Mouse (Mus musculus) embryonic fibroblast, embryonic 13.5 days (primary cell): Measurements from ENCODE around the gene Mipep. TPM values are rescaled to one million over a fixed set of nuclear protein-coding genes. Genes with fewer than 3 reads are reported as not detected.

Experiments used
- H3K27ac ChIP-seq: 2 replicates; pipeline ENCODE4 v1.5.1; 2012; ENCODE audit warnings: low read length, control low read depth, inconsistent platforms; ENCODE audit not compliant: insufficient read depth
- H3K4me1 ChIP-seq: 2 replicates; pipeline ENCODE4 v1.6.1; 2011; ENCODE audit warnings: low read length; ENCODE audit not compliant: control insufficient read depth, insufficient read depth
- H3K4me3 ChIP-seq: 2 replicates; pipeline ENCODE4 v1.5.1; 2011; ENCODE audit warnings: mild to moderate bottlenecking, control low read depth, low read length; ENCODE audit not compliant: insufficient read depth
- CTCF ChIP-seq: IDR thresholded peaks from 2 replicates; pipeline ENCODE4 v1.5.1; 2011; ENCODE audit warnings: mild to moderate bottlenecking, control low read depth, low read length, moderate library complexity, borderline replicate concordance; ENCODE audit not compliant: insufficient read depth
- POLR2A ChIP-seq: IDR thresholded peaks from 2 replicates; pipeline ENCODE4 v1.6.1; 2011; ENCODE audit warnings: low read depth, mild to moderate bottlenecking, control low read depth, low read length, moderate library complexity
- polyA plus RNA-seq: library from polyadenylated mRNA; stranded (reverse); fragments of >200 nt; gene quantifications from 2 replicates; pipeline ENCODE4 v1.2.4, GENCODE M21; 2011; ENCODE audit warnings: low read depth; ENCODE audit not compliant: missing spikeins, insufficient read length

Gene Mipep
- polyA plus RNA-seq, 1 experiment, result 9.6 TPM

DNA sequence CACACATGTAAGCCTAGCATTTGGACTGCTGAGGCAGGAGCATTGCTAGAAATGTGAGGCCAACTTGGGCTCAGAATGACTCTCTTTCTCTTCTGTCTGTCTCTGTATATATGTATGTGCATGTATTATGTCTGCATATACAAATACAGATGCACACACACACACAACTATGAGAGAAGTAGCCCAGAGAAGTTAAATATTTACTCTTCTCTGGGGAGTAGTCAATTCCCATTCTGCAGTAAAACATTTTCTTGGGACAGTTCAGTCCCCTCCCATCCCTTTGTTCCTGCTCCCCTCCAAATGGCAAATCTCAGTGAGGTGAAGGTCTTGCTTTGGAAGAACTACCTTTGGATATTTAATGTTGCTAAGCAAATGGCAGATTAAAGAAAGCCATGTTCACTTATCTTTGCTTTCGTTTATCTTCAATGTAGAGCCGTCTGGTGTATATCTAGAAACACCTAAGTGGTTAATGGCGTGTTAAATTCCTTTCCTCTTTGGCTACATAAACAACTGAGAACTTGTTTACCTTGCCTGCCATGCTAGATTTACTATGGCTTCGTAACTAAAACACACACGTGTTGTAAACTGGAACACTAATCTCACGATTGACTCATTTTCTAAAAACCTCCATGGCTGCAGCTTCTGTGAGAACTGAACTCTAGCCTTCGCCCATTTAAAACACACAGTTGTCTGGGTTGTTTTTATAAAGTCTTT is 72.0 kb downstream of the Mipep start:
- H3K4me3 ChIP-seq, result no peak overlapping the region
- no peaks in the 10 kb centered on the region for H3K4me1 ChIP-seq
- H3K27ac ChIP-seq, result no peak overlapping the region
- TF ChIP-seq POLR2A (no peak), CTCF (no peak)

DNA sequence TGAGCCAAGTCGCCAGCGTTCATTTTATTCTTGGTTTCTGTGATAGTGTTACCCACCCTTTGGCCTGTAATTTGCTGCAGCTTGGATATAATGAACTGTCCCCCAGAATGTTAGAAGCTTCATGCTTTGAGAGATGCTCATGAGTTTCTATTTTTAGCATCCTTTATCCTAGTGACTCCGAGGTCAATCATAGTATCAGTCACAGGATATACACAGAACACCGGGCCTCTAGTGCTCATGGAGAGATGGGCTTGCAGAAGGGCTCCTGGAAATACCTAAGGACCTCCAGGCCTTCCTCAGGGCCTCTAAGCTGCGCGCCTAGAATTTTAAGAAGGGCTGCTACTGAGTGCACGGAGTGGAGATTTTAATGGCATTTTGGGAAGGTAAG is 72.5 kb downstream of the Mipep start:
- no peak overlapping the region for H3K4me3 ChIP-seq
- TF ChIP-seq POLR2A (no peak), CTCF (no peak)
- no peak overlapping the region for H3K27ac ChIP-seq
- H3K4me1 ChIP-seq, result no peaks in the 10 kb centered on the region

DNA sequence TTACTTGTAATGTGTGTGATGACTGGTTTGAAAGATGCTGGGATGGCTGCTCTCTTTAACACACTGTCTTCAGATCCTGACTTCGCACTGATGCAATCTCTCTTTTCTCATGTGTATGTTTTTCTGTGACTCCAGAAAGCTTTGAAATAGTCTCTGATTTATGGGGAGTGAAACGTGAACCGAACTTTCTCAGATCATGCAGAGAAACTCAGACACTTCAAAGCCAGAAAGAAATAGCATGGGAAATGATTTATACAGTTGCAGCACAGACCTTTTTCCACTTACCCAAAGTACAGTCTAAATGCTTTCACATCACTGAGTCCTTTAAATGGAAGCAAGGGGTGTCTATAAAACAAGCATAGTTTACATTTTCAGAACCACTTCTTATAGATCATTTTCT is 79.0 kb downstream of the Mipep start:
- no peak overlapping the region for H3K27ac ChIP-seq
- H3K4me1 ChIP-seq, result no peaks in the 10 kb centered on the region
- no peak for TF ChIP-seq CTCF
- TF ChIP-seq POLR2A, result no peak
- H3K4me3 ChIP-seq, result no peak overlapping the region

DNA sequence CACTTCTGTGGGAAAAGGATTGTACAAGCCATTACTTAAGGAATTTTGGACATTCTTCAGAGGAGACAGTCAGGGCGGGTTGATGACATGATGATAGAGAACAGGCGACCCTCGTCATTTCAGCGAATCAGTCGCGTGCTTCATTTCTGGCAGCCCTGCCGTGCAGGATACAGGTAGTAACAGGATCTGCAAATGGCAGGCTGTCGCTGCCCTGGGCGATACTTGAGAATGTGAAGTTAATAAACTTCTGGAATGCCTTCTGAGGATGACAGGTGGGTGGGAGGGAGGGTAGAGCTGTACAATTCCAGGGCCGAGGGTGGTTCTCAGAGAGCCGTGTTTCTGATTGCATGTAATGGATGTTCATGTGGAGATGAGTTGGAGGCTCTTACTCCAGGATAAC is 82.0 kb downstream of the Mipep start:
- TF ChIP-seq POLR2A, result no peak
- TF ChIP-seq CTCF, result no peak
- no peak overlapping the region for H3K4me3 ChIP-seq
- no peak overlapping the region for H3K27ac ChIP-seq
- no peaks in the 10 kb centered on the region for H3K4me1 ChIP-seq

DNA sequence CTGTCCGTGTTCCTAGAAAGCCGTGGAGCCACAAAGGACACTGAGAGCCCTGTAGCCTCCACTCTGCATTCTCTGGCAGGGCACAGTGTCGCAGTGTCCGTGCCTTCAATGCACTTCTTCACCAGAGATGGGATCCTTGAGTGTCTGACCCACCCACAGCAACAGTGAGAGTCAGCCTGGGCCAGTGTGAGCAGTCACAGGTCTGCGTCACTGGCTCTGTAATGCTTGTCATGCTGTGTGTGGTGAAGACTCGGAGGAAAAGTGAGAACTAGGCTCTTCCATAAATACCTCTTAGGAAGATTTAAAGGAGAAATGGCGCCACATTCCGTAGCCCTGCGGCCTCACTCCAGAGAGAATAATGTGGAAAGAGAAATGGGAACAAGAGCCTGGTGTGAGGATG is 84.0 kb downstream of the Mipep start:
- no peak overlapping the region for H3K4me3 ChIP-seq
- no peaks in the 10 kb centered on the region for H3K4me1 ChIP-seq
- TF ChIP-seq CTCF (no peak), POLR2A (no peak)
- H3K27ac ChIP-seq, result no peak overlapping the region

DNA sequence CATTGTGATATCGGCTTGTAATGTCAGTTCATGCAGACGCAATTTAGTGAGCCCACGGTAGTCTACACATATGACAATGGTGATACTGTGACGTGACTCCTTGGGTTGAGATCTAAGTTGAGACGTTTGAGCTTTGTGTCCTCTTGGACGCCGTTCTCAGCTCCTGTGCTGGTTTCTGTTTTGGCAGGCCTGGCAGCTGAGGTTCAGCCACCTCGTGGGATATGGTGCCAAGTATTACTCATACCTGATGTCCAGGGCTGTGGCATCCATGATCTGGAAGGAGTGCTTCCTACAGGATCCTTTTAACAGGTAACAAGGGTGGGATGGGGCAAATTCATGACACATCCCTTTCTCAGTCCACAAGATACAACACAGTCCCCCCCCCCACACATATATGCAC is 87.5 kb downstream of the Mipep start:
- H3K27ac ChIP-seq, result no peak overlapping the region
- H3K4me3 ChIP-seq, result no peak overlapping the region
- no peaks in the 10 kb centered on the region for H3K4me1 ChIP-seq
- TF ChIP-seq POLR2A (no peak), CTCF (no peak)

DNA sequence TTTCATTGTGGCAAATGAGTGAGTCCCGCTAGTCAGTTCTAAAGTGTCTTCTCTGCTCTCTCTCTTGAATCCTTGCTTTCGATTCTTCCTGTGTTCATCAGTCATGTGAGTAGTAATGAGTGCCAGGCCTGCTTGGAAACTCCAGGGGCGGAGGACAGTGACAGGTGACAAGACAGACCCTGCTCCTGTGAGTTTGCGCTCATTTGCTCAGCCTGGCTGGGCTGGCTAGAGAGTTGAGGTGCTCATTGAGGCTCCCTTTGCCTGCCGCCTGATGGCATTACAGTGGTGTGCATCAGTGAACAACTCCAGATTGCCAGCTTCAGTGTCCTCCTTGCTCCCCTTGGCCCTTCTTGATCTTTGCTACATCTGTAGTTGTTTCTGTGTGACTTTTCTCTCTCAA is 97.7 kb downstream of the Mipep start:
- H3K27ac ChIP-seq, result no peak overlapping the region
- no peaks in the 10 kb centered on the region; the same call in 1 of the 2 replicates for H3K4me1 ChIP-seq
- TF ChIP-seq CTCF (no peak), POLR2A (no peak)
- H3K4me3 ChIP-seq, result no peak overlapping the region

DNA sequence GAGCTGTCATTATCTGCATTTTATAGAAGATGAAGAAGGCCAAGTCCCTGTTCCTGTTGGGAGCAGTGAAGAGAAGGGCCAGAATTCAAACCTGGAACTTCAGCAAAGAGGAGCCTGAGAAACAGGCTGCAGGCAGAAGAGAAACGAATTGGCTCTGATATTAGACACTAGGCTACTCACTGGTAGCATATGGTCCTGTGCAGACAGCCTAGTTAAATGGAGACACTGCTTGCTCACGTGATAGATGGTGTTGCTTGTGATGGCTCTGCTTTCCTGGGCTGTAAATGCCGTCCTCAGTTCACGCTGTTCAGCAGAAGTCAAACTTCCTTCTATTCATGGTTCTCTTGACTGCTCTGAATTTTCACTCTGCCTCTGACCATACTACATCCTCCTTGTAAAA is 98.3 kb downstream of the Mipep start:
- TF ChIP-seq CTCF (no peak), POLR2A (no peak)
- Histone ChIP-seq H3K27ac (no peak overlapping the region), H3K4me3 (no peak overlapping the region), H3K4me1 (no peaks in the 10 kb centered on the region; the same call in 1 of the 2 replicates)

DNA sequence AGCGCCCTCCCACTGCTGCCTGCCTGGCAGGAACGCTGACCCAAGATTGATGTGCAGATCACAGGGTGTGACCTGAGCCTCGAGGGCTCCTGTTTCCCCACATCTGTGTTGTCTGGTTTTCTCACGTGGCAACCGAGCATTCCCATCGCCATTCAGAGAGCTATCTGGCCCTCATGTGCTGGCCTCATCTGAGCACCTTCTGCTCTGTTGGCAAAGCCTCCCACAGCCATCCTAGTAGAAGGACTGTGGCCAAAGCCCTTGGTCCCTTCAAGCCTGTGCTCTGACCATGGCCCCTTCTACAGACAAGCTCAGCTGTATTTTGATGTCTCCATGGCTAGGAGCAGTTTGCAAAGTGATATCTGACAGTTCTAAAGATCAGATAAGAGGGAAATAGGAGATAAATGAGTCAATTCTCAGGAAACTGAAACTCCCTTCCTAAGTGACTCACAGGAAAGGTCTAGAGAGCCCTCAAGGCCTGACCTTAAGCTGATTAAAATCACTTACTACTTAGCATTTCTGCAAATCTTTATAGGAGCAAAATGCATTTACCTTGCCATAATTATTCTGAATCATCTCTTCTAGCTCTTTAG is 101.1 kb downstream of the Mipep start:
- Histone ChIP-seq H3K27ac (no peak overlapping the region), H3K4me3 (no peak overlapping the region), H3K4me1 (no peaks in the 10 kb centered on the region; the same call in 1 of the 2 replicates)
- no peak for TF ChIP-seq CTCF
- no peak for TF ChIP-seq POLR2A

DNA sequence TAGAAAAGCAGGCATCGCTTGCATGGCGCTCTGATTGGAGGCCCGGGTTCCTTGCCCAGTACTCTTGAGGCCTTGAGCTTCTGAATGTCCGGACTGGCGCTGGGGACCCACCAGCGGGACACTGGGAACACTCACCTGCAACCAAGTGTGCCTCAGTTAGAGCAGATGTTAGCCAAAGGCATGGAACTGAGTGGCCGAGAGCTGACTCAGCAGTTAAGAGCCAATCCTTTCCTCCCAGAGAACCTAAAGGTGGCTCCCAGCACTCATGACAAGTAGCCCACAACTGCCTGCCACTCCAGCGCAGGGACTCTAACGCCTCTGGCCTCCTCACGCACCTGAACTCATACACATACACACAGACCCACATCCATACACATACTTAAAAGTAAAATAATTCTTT is 109.5 kb downstream of the Mipep start:
- TF ChIP-seq CTCF (no peak), POLR2A (no peak)

DNA sequence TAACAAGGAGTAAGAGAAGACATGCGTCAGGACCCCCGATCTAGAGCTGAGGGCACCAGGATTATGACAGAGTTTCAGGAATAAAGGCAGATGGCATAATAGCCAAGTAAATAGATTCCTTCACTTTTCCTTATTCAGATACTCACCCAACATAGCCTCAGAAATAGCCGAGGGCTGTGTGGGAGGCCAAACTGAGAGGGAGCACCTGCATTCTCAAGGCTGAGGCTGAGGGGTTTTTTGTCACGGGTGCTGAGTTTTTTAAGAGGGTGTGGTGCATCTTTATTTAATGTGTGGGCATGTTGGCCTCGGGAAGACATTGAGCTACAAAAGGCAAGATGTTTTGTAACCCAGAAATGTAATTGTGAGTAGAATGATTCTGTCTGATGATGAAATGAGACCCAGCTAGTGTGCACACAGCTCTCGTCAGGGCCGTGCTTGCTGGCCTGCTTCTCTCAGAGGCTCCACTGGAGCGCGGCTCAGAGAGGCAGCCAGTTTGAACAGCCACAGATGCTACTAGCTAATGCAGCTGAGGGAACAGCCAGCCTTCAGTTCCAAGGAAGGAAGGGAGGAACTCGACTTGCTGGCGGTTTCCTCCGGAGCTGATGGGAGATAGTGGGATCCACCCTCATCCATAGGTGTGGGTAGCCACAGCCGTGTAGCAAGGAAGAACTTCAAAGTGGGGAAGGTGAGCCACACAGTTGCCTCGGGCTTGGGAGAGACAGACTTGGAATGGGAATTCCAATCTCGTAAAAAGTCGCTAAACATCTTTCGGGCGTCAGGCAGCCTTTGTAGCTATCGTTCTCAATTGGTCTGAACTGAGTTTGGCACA is 111.0 kb downstream of the Mipep start:
- Histone ChIP-seq H3K4me3 (no peak overlapping the region), H3K27ac (no peak overlapping the region), H3K4me1 (no peaks in the 10 kb centered on the region)
- TF ChIP-seq POLR2A, result no peak
- TF ChIP-seq CTCF, result no peak

More for the DNA sequence above, 109.5 kb downstream of the Mipep start:
- Histone ChIP-seq H3K4me1 (no peaks in the 10 kb centered on the region), H3K4me3 (no peak overlapping the region), H3K27ac (no peak overlapping the region)
